Mouse (Mus musculus) spleen, adult 12 weeks (tissue): Measurements from ENCODE around the gene Ces1h.
"Not testable (repeated sequence)": the region's sequence is repeated elsewhere in the genome, so short reads cannot be mapped to it uniquely, and the experiment has no call there.

ENCODE experiments used
- DNase-seq: peaks from one replicate; pipeline ENCODE4 v3.0.0; 2022; ENCODE audit warnings: low spot score

Ces1h gene

DNA sequence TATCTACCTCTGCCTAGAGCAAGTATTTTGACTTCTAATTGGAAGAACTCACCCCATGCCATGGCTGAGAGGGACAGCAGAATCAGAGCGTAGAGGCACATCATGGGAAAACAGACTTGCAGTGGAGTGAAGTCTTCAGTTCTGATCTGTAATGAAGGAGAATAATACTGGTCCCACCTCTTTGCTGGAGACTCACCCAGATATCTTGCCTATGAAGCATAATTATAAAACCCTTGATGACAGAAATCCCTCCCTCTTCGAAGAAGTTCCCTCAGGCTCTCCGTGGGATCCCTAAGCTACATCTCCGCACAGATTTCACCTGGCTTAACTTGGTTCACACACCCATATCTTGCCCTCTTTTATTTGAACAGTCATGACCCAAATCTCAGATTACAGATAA lies at the start of gene Ces1h:
Ces1h (minus strand) TSS at position 101 of the 400 bp plus-strand sequence.
- DNase-seq, result no peak

- DNase-seq, result no peak
Observed at GRCm38 (mm10) chr8:93427195-93427594, 47.7 kb upstream of the Ces1h start.

GRCm38 (mm10) chr8:93415387-93415786 lies 35.9 kb upstream of the Ces1h start:
- DNase-seq, result no peak

- no peak for DNase-seq
Observed at GRCm38 (mm10) chr8:93408830-93409229, 29.3 kb upstream of the Ces1h start.

DNA sequence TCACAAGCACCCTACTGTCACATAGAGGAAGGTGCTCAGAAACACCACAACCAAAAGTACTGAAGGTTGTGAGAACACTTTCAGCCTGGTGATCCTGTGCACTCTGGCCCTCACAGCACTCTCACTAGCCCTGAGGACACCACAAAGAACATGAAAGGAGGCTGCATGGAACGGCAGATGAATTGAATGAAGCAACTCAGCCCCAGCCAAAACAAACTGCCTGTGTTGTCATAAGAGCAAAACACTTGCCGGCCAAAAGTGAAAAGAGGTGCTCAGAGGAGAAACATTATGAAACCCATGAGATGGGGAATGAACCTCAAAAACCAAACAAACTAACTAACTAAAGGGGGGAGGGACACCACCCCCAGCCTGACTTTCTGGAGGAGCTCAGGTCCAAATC lies 20.2 kb upstream of the Ces1h start:
- DNase-seq, result no peak

- DNase-seq, result no peak
Observed at GRCm38 (mm10) chr8:93398044-93398443, 18.5 kb upstream of the Ces1h start.

- not testable (repeated sequence) for DNase-seq
Observed at GRCm38 (mm10) chr8:93394079-93394619, 14.6 kb upstream of the Ces1h start.

GRCm38 (mm10) chr8:93369481-93369880 lies 10.0 kb downstream of the Ces1h start:
- DNase-seq, result no peak

DNA sequence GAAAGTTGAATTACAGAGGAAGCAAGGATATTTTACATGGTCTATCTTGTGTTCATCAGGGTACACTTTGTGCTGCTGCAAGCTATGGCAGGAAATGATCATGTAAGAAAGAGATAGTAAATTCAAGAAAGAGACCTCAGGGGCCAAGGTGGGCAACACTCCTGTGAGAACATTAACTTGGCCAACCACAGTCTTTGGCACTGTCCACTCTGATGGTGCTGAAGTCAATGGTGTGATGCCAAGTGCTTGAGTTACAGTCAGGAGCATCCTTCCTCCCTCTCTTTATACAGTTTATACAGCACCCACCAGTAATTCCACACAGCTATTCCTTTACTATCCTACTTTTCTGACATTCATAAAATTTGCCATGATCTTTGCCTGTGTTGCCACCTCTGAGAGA lies 19.4 kb downstream of the Ces1h start:
- no peak for DNase-seq

DNA sequence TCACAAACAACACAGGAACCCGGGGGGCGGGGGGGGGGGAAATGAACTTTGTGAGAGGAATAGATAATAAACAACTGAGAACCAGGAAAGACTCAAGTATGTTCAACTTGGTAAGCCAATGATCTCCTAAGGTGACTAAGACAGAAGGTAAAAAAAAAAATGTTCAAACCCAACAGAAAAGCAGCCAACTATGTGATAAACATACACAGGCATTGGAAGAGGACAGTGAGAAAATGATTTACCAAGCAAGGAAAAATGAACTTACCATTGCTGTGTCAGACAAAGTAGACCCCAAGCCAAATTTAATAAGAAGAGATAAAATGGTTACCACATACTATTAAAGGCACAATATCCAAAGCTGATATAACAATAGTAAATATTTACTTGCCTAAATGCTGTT lies 40.0 kb downstream of the Ces1h start:
- DNase-seq, result no peak

- DNase-seq, result no peak
Observed at GRCm38 (mm10) chr8:93337207-93337606, 42.3 kb downstream of the Ces1h start, which contains the start of gene Ces1g. TSS of gene Ces1g (minus strand) at chr8:93337308.

GRCm38 (mm10) chr8:93332703-93333102 lies 46.8 kb downstream of the Ces1h start:
- no peak for DNase-seq

DNA sequence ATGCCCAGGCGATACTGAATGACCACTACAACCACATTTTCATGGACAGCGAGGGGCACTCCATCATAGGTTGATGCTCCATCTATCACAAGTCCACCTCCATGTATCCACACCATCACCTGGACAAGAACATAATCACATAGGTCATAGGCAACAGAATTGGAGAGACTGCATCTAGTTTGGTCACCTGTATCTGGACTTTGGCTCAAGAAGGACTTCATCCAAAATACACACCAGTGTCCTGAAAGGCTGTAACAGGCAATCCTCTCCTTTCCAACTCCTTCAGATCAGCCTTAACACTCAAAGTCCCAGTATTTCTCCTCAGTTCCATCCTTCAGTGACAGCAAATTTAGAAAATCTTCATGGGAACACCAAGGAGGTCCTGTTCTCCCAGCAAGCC lies 48.4 kb downstream of the Ces1h start:
- DNase-seq, result no peak

DNA sequence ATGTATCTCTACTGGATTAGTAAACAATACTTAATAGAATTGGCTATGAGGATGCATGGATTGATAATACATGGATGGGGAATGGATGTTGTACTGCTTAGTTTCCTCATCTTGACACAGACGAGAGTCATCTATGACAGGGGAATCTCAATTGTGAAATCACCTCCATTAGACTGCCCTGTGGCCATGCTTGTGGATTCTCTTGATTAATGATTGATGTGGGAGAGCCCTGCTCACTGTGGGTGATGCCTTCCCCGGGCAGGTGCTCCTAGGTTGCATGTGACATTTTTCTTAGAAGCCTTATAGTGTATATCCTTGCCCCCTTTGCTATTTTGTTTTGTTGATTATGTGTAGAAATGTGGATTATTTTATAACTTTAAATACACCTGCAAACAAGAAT lies 54.4 kb downstream of the Ces1h start:
- no peak for DNase-seq

DNA sequence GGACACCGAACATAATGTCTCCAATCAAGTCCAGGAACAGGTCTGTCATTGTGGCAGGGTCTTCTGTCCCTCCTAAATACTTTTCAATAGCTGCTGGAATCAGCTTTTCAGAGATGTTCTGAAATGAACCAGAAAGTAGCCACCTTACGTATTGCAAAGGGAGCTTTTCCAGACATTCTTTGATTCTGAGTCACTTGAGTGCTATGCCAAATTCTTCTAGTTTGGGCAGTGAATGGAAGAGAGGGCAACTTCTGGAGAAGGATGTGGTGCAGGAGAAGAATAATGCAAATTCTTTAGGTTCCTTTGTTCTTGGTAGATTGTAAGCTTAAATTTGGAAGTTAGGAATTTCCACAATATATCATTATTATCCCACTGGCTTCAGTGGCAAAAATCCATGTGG lies 62.5 kb downstream of the Ces1h start:
- no peak for DNase-seq

GRCm38 (mm10) chr8:93315557-93315956 lies 64.0 kb downstream of the Ces1h start:
- no peak for DNase-seq
